Mouse (Mus musculus) small intestine, adult 2 months (tissue): ENCODE results near the gene Gcn1l1.

Experiments used
- CTCF ChIP-seq: fragments of 200-500 bp; IDR thresholded peaks from 2 replicates; pipeline ENCODE4 v1.5.1; 2012; ENCODE audit warnings: low read depth, mild to moderate bottlenecking, control low read depth, inconsistent platforms, low read length, moderate library complexity, mixed read lengths; ENCODE audit not compliant: insufficient replicate concordance, insufficient read length; ENCODE audit errors: extremely low read depth
- POLR2A ChIP-seq: fragments of 200-500 bp; IDR thresholded peaks from 2 replicates; pipeline ENCODE4 v1.6.1; 2012; ENCODE audit warnings: low read depth, mild to moderate bottlenecking, control low read depth, inconsistent platforms, low read length, moderate library complexity

GRCm38 (mm10) chr5:115658352-115658751, 93.3 kb downstream of the Gcn1l1 start:
- TF ChIP-seq CTCF: no peak
- no peak for TF ChIP-seq POLR2A
